Mouse (Mus musculus): Measurements from ENCODE around the gene AI837181.

GRCm38 (mm10) chr19:5389647-5390046 is 35.3 kb upstream of the AI837181 start:
- TF ChIP-seq CTCF (IDR thresholded peaks at IDR 0.05; ENCODE audit: low read depth) = no peak
- TF ChIP-seq EP300 (IDR thresholded peaks at IDR 0.05; ENCODE audit: low read depth) = no peak; the same call in 1 of the 2 replicates
